Mouse (Mus musculus): ENCODE data around the gene Fuca1. TPM values are rescaled to one million over a fixed set of nuclear protein-coding genes. Genes with fewer than 3 reads are reported as not detected.
A peak's percentile ranks its signal among the peaks of the same experiment; 100 is the strongest.
"Not testable (repeated sequence)": the region's sequence is repeated elsewhere in the genome, so short reads cannot be mapped to it uniquely, and the experiment has no call there.

Gene Fuca1
- total RNA-seq, 1 experiment from 2014 or later: 90.1 TPM

DNA sequence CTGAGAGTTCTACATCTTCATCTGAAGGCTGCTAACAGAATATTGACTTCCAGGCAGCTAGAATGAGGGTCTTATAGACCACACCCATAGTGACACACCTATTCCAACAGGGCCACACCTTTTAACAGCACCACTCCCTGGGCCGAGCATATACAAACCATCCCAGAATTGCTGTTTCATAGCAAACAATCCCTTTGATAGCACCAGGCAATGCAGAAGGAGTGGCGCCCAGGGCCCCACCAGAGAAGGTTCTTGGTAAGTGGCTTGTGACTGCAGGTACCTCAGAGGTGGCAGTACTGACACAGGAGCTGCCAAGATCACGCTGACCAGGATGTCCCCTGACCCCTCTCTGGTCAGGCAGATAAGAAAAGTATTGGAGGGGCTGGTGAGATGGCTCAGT, 32.6 kb downstream of the Fuca1 start:
- DNase-seq: no peak

DNA sequence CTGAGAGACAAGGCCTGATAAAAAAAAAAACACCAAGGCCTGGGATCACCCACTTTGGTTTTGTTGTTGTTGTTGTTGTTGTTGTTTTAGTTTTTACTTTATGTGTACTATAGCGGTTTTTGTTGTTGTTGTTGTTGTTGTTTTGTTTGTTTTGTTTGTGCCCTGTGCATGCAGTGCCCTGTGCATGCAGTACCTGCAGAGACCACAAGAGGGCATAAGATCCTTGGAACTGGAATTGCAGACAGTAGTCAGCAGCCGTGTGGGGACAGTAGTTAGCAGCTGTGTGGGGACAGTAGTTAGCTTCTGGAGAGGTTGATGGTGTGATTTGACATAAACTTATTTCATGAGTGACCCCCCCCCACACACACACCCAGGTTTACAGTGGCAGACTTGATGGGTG, 33.7 kb downstream of the Fuca1 start:
- peak; percentile 84 for DNase-seq

DNA sequence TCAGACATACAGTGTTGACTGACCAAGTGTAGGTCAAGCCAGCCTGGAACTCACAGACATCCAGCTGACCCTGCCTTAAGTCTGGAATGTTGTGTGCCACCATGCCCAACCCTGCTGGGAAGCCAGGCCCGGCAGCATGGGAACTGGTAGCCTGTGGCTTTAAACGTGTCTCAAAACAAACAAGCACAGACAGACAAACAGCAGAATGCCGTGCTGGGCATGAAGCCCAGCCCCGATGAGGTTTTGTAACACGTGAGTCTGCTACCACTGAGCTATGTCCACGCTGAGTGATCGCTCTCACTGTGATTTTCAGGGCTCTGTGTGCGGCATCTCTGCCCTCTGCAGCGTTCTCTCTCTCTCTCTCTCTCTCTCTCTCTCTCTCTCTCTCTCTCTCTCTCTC, 35.4 kb downstream of the Fuca1 start:
- no peak for DNase-seq

DNA sequence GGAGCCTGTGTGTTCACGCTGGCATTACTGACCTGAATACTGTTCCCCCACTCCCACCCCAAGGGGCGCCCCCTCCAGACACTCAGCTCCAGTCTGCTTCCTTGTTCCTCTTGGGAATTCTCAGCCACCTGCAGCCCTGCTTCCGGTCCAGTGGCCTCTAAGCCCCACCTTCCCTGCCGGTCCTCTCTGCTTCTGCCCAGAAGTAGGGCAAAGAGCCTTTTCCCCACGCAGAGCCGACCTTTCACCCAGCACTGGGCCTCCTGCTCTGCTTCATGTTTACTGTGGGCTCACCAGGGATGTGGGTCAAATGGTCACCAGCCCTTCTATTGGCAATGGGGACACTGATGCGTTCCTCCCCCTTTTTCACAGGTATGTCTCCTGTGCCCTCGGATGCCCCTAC, 37.8 kb downstream of the Fuca1 start:
- DNase-seq: peak; percentile 54

DNA sequence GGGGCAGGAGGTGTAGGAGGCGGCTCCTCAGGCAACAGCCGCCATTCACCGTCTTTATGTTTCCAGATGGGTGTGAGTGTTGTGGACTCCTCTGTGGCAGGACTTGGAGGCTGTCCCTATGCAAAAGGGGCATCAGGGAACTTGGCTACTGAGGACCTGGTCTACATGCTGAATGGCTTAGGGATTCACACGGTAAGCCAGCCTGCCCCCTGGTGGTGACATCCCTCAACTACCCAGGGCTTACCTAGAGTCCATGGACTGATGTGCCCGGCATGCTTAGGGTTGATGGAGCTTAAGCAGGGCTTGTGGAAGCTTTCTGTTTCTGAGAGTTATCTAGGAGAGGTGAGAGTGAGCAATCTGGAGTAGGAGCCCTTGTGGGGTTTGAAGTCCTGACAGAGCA, 40.2 kb downstream of the Fuca1 start:
- DNase-seq: peak; percentile 91

DNA sequence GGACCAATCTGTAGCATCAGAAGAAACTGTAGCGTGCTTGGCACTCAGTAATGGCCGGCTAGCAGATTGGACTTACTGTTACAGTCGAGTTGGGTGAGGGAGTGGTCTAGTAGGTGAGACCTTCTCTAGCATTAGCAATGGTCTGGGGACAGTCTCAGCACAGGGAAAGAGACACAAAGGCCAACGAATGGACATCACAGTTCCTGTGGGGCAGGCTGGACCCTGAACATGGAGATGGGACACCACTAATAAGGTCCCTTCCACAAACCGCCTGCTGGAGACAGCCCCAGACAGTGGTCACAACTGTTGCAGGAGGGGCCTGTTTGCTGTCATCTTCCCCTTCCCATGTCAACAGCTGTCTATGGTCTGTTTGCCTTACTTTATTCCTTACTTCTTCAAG, 41.2 kb downstream of the Fuca1 start:
- no peak for DNase-seq

DNA sequence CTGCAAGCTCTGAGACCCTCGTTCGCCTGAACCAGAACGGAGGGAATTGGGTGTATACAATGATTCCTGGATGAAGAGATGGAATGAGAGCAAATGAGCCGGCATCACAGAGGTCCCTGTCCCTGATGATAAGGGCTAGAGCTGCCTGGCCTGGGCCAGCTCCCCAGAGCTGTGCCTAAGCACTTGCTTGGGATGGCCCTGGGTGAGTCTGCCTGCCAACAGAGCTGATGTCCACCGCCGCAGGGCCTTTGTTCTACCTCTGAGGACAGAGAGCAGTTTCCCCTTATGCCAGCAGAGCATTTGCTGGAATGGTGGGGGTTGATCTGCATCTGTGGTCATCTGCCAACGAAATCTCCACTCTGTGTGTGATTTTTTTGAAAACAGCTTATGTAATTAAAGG, 41.7 kb downstream of the Fuca1 start:
- no peak for DNase-seq

DNA sequence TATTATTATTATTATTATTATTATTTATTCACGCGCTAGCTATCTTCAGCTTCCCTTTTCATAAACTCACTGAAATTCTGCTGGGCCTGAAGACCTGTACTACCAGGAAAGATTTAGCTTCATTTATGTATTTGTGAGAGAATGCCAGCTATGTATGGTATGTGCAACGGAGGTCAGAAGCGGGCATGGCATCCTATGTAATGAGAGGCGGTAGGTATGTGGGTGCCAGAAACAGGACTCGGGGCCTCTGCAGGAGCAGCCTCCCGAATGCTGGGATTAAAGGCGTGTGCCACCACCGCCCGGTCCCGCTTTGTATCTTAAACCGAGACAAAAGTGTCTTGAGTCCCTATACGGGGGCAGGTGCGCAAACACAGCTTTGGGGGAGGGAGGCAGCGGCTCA, 42.4 kb downstream of the Fuca1 start:
- no peak for DNase-seq

DNA sequence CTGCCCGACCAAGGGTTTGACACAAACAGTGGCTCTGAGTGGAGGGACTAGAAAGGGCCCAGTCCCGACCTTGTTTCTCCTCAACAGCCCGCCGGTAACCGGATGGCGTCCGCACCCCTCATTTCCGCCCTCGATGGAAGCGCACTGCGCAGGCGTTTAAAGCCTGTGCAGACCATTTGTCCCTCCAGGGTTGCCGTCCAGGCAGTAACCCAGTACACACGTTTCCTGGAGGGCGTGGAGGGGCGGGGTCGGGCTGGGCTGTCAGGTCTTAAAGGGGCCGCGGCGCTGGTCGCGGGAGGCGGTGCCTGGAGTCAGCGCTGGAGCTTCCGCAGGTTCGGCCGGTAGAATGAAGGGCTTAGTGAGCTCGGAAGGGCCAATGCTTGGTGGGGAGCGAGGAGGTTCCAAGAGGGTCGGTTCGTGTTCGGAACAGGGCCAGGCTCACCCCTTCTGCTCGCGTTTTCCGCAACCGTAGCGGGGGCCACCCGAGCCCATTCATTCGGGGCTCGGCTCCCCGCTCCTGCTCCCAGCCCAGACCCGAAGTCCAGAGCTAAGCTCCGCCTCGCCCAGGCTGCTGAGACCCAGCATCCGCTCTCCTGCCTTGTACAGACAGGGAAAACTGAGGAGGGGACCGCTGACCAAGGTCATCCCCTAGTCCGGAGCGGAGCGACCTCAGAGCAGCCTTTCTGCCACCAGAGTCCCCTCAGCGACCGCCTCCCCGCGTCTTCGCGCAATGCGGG, 43.1 kb downstream of the Fuca1 start, which contains the start of gene Gale:
Gene Gale, plus strand, starts transcription at position 271 of the 737 bp plus-strand sequence.
- DNase-seq: peak; percentile 98

DNA sequence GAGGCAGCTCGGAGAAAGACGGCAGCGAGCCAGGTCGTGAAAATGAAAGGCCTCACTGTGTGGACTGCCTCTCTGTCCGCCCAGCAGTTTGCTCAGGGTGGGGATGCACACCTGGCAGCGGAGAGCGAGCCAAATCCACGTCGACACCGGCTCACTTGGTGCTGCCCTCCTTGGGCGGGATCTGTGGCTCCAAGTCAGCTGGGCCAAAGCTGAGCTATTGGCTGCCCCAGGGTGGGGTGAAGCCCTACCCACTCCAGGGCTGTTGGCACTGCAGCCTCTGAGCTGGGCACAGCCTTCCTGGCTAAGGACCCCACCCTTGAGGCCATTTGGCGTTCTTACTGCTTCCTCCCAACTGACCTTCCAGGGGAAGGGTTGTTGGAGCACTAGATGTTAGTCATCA, 43.9 kb downstream of the Fuca1 start:
- DNase-seq: peak; percentile 83

DNA sequence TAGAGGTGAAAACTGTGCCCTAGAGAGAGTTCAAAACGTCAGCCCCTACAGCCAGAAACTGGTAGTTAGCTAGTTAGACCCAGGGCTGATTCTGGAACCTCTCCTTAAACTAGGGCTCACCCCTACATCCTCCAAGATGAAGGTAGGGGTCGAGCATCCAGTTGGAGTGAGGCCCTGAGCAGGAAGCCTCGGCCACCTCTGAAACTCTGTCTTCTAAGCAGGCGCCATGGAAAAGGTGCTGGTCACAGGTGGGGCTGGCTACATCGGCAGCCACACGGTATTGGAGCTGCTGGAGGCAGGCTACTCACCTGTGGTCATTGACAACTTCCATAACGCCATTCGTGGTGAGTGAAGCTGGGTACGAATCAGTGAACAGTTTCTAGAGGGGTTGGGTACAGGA, 44.6 kb downstream of the Fuca1 start:
- no peak for DNase-seq

DNA sequence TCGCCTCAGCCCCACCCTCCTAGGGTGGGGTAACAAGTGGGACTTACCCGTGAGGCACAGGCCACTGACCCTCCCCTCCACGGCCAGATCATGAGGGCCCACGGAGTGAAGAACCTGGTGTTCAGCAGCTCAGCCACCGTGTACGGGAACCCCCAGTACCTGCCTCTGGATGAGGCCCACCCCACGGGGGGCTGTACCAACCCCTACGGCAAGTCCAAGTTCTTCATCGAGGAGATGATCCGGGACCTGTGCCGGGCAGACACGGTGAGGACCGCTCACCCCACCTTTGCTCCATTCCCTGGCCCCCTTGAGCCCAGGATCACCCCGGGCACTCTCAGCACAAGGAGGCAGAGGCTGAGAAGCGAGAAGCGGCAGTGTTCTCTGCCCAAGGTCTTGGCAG, 45.7 kb downstream of the Fuca1 start:
- DNase-seq: no peak

DNA sequence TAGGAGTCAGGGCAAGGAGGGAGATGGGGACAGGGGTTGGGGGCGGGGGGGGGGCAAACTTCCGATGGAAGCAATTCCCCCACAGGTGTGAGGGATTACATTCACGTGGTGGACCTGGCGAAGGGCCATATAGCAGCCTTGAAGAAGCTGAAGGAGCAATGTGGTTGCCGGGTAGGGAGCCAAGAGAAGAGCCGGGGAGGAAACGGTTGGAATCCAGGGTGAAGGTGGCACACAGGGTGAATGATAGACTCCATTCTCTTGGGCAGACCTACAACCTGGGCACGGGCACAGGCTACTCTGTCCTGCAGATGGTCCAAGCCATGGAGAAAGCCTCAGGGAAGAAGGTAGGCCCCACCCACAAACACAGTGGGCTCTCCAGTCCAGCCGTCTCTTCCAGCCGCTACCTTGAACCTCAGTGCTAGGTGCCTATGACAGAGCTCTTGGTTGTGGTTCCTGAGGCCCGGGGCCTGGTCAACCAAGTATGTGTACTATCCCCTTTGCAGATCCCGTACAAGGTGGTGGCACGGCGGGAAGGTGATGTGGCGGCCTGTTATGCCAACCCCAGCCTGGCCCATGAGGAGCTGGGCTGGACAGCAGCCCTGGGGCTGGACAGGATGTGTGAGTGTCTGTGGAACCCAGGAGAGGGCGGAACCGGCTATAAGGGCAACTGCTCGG, 46.7 kb downstream of the Fuca1 start:
- DNase-seq: no peak

DNA sequence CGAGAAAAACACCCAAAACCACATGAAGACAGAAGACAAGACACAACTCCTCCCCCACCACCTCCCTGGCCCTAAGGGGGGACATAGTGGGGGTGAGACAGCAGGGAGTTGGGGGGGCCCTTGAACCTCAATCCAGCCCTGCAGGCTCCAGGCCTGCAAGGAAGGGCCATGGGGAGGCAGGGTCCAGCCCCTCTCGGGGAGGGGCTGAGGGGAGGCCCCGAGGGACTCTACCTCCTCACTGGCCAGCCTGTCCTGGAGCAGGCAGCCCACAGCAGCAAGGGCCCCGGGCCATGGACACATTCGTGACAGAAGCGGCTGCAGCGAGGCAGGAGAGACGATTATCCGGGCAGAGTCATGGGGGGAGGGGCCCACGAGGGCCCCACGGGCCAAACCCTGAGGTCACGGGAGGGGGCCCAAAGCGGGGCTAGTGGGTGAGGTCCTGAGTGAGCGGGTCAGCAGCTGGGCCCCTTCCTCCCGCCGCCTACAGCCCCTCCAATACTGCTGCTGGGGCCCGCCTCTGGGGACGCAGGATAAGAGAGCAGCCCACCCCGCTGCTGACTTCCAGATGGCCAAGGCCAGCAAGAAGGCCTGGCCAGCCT, 47.8 kb downstream of the Fuca1 start:
- DNase-seq: no peak

DNA sequence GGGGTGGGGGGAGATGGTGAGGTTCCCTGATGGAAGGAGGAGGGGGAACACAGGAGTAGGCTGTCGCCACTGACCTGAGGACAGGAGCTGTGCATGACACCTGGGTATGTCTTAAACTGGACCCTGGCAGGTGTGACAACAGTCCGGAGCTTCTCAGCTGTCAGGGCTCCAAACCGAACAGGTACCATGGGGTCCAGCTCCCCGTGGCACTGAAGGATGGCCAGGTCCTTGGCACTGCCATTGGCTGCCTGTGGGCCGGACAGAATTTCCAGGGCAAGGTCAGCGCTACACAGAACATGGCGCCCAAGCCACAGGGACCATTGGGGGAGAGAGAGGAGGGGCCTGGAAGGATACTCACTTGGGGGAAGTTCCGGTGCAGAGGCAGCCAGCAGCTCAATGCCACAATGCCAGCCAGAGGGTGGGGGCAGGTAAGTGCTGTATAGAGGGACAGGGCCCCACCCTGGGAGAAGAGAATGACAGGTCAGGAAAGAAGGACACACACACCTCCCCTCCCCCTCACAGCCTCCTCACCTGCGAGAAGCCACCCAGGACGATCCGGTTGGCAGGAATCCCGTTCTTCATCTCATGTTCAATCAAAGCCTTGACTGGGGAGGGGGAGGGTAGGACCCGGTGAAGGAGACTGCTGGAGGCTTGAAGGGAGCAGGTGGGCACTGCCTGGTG, 48.7 kb downstream of the Fuca1 start:
- no peak for DNase-seq

DNA sequence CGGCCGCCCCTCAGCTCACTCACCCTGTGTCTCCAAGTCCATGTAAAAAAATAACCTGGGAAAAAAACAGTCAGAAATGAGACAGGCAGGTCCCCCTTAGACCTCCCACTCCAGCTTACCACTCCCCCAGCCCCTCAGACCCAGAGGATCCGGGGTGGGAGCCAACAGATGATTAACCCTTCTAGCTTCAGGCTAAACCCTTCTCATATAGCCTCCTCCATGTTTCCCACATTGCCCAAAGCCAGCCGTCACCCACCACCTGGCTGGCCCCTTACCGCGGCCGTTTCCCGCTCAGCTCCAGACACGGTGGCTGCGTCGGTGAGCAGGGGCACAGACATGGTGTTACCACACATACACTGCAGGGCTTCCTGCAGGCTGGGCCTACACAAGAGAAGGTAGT, 50.0 kb downstream of the Fuca1 start:
- no peak for DNase-seq

DNA sequence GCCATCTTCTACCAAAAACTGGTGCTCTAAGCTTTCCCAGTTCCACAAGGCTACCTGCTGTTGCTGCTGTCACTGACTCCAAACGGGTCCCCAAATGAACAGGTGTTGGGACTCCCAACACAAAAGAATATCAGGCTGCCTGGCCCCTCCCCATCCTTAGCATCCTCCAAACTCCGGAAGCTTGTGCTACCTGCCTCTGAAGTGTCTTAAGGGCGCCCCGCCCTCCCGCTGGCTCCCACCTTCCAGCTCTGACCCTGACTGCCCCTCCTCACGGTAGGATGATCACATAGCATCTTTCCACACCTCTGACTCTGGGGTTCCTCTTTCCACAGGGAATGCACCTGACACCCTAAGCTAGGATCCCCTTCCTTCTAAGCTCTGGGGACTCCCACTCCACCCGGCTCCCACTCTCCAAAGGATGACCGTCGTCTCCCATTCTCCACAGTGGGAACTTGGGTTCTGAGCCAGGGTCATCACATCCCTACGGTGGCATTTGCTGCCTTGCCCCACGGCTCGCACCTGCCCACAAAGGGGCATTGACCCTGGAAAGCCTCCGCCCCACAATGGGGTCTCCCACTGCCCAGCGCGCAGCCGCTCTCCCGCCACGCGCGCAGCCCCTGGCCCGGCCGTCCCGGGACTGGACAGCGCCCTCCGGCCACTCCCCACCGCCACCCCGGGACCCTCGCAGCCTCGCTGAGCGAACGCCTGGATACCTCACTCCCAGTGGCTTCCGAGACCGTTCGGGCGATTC, 51.4 kb downstream of the Fuca1 start:
- peak; percentile 36 for DNase-seq

DNA sequence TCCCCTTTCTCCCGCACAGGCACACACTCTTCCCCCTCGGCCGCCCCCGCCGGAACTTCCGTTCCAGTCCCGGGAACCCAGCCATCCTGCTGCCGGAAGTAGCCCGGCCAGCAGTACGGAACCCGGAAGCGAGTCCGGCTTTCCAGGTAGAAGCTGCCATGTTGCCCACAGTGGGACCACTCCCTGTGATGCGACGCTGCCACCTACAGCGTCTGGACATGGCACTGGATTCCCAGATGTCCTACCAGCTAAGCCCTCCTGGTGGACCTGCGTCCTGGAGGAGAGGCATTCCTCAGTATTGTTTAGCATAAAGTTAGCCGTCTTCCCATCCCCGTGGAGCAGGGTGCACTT, 52.0 kb downstream of the Fuca1 start, which contains the start of gene Lypla2:
Gene Lypla2, minus strand, starts transcription at position 71 of the 351 bp plus-strand sequence.
- peak; percentile 95 for DNase-seq

DNA sequence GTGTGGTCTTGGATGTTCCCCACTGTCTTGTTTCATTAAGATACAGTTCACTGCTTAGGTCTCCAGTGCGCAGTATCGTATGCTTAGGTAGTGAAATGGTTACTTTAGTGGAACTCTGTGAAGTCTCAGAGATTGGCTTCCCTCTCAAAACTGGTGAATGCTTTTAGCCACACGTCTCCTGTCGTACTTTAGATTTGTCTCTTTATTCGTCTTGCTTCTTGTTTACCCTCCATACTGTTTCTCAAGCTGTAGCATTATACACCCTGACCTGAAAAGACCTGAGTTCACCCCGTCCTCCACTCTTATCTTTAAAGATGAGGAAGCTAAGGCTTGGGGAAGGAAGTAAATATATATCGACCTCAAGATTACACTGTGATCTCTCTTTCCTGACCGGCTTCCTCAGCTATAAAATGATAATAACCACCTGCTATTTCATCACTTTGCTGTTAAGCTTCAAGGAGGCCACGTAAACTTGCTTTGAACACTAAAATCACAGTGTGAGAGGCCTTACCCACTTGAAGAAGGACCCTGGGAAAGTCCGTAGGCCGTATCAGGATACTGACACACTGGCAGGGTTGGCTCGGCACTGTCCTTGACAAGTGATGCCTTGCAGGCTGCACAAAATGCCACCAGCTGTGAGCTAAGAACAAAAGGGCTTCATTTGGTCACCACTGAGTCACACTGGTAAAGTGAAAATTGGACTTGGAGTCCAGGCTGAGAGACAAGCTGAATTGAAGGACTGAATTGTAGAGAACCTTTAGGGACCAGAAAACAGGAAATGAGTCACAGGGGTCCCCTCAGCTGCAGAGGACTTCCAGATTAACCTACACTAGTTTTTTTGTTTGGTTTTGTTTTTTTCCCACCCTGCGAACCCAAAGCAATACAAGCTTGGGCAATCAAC, 52.6 kb downstream of the Fuca1 start:
- DNase-seq: no peak

DNA sequence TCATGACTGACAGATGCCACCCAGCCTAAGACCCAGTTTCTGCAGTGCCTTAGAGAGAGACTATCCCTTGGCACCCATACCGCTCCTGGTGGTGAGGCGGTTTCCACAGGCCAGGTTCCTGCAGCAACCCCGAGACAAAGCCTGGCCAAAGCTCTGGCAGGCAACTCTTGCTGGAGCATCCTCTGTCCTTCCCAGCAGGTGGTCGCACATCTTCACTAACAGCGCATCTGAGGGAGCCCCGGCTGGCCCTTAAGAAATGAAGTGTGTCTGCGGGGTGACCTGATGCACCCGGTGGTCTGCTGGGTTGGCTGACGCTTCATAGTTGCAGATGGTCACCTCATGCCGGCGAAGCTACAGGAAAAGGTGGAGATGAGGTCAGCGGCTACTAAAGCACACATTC, 55.6 kb downstream of the Fuca1 start:
- no peak for DNase-seq

DNA sequence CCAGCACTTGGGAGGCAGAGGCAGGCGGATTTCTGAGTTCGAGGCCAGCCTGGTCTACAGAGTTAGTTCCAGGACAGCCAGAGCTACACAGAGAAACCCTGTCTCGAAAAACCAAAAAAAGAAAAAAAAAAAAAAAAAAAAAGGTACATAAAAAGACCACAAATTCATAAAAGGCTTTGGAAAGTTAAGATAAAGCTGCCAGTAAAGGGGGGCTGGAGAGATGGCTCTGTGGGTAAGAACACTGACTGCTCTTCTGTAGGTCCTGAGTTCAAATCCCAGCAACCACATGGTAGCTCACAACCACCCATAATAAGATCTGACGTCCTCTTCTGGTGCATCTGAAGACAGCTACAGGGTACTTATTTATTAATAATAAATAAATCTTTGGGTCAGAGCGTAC, 59.7 kb downstream of the Fuca1 start:
- DNase-seq: not testable (repeated sequence)
